Mouse (Mus musculus): ENCODE measurements around the gene Smim13. TPM values are rescaled to one million over a fixed set of nuclear protein-coding genes. Genes with fewer than 3 reads are reported as not detected.
"Not testable (repeated sequence)": the region's sequence is repeated elsewhere in the genome, so short reads cannot be mapped to it uniquely, and the experiment has no call there.

The Smim13 gene
- polyA plus RNA-seq, 1 experiment from 2014 or later: 11.0 TPM

DNA sequence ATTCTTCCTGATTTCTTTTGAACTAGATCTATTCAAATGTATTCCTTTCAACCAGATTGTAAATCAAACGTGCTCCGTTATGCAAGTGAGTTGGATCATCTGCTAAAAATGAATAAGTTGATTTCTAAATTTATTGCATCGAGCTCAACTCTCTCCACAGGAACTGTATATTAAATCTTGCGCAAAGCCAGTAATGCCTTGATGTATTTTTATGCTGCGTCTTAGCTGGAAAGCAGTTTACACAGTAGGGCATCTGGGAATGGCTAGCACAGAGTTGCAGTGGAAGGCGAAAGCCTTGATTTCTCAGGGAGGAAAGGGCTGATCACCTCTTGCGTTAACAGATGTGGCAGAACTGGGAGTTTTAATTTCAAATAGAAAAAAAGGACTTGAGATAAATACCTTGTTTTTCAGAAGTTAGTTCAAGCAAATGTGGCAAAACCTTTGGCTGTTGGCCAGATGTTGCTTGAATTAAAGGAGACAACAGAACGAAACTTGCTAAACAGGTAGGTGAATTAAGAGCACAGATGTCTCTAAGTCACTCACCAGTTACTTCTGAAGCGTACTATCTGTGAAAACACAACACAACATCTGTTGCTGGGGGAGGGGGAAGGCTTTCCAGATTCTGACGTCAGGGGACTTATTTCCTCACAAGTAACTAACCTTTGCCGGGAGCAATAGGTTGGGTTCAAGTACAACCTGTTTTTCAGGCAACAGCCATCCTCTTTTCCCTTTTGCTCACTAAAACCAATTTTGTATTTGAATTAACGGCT is 708 bp upstream of the Smim13 start:
- no peaks in the 10 kb centered on the region for H3K9me3 ChIP-seq (ENCODE audit: control insufficient read depth, low read length)
- peak overlapping the region; percentile 26 for H3K4me2 ChIP-seq (replicated peaks; ENCODE audit: low read depth, low read length)
- no peaks in the 10 kb centered on the region for H3K27me3 ChIP-seq (ENCODE audit: control insufficient read depth, insufficient read depth, low read length)
- no peaks in the 10 kb centered on the region for H3K4me1 ChIP-seq (replicated peaks; ENCODE audit: control insufficient read depth, insufficient read depth, low read length)
- ATAC-seq (ENCODE audit: low FRiP score): peak; percentile 10; the same call in 1 of the 2 replicates
- peak overlapping the region; percentile 1; the same call in 1 of the 2 replicates for H3K9ac ChIP-seq (ENCODE audit: low read depth, low read length)
- DNase-seq (ENCODE audit: low spot score): no peak
- H3K4me3 ChIP-seq (ENCODE audit: low read depth, low read length): peak overlapping the region; percentile 71
- no peaks in the 10 kb centered on the region for H3K36me3 ChIP-seq (ENCODE audit: control insufficient read depth, insufficient read depth, low read length)
- 48% methylated on average over 12 of the region's 12 CpGs for WGBS
- no peak overlapping the region for H3K27ac ChIP-seq (ENCODE audit: low read depth, low read length)

DNA sequence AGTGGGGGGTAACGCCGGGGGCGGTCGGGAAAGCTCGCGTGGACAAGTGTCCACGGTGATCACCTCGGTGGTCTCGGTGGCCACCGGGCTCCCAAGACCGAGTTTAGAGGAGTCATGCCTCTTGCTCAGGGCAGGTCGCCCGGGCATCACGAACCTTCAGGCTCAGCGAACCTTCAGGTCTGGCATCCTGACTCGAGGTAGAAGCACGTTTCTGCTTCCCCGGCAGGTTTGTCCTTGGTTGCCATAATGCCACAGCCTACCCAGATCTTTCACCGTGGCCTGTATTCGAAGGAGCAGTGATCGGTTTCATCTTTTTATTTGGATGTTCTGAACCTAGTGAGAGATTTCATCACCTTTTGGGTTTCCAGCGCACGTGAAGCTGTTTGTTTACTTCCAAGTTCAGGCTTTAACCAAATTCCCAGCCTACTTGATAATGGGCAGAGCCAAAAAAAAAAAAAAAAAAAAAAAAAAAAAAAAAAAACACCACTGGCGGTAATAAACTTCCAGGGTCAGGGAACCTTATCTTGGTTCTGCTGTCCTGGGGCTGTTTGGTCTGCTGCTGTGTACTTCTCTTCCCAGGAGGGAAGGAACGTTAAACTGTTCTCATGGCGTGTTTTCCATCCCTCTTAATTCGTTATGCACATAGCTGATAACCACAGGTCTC is 806 bp downstream of the Smim13 start:
- no peaks in the 10 kb centered on the region for H3K9me3 ChIP-seq (ENCODE audit: control insufficient read depth, low read length)
- H3K27me3 ChIP-seq (ENCODE audit: control insufficient read depth, insufficient read depth, low read length): no peaks in the 10 kb centered on the region
- no peaks in the 10 kb centered on the region for H3K36me3 ChIP-seq (ENCODE audit: control insufficient read depth, insufficient read depth, low read length)
- 3% methylated on average over 27 of the region's 27 CpGs for WGBS
- H3K9ac ChIP-seq (ENCODE audit: low read depth, low read length): peak overlapping the region; percentile 64
- no peak overlapping the region for H3K27ac ChIP-seq (ENCODE audit: low read depth, low read length)
- no peak for ATAC-seq (ENCODE audit: low FRiP score)
- peak; percentile 58 for DNase-seq (ENCODE audit: low spot score)
- H3K4me3 ChIP-seq (ENCODE audit: low read depth, low read length): peak overlapping the region; percentile 71
- H3K4me2 ChIP-seq (replicated peaks; ENCODE audit: low read depth, low read length): peak overlapping the region; percentile 80
- no peaks in the 10 kb centered on the region for H3K4me1 ChIP-seq (replicated peaks; ENCODE audit: control insufficient read depth, insufficient read depth, low read length)

DNA sequence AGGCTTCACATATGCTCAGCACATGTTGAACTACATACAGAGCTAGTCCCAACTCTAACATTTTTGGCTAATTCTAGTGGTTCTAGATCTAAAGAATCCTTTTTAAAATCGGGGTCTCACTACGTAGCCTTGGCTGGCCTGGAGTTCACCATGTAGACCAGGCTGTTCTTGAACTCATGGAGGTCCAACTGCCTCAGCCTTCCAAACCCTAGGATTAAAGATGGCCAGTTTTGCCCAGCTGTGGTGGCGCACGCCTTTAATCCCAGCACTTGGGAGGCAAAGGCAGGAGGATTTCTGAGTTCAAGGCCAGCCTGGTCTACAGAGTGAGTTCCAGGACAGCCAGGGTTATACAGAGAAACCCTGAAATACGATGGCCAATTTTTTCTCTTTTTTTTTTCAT is 1.6 kb downstream of the Smim13 start:
- not testable (repeated sequence) for H3K4me1 ChIP-seq (replicated peaks; ENCODE audit: control insufficient read depth, insufficient read depth, low read length); H3K27ac ChIP-seq (ENCODE audit: low read depth, low read length); ATAC-seq (ENCODE audit: low FRiP score); H3K27me3 ChIP-seq (ENCODE audit: control insufficient read depth, insufficient read depth, low read length); H3K9me3 ChIP-seq (ENCODE audit: control insufficient read depth, low read length); H3K9ac ChIP-seq (ENCODE audit: low read depth, low read length); H3K36me3 ChIP-seq (ENCODE audit: control insufficient read depth, insufficient read depth, low read length); H3K4me3 ChIP-seq (ENCODE audit: low read depth, low read length); DNase-seq (ENCODE audit: low spot score); H3K4me2 ChIP-seq (replicated peaks; ENCODE audit: low read depth, low read length)
- 91% methylated on average over 5 of the region's 5 CpGs for WGBS

DNA sequence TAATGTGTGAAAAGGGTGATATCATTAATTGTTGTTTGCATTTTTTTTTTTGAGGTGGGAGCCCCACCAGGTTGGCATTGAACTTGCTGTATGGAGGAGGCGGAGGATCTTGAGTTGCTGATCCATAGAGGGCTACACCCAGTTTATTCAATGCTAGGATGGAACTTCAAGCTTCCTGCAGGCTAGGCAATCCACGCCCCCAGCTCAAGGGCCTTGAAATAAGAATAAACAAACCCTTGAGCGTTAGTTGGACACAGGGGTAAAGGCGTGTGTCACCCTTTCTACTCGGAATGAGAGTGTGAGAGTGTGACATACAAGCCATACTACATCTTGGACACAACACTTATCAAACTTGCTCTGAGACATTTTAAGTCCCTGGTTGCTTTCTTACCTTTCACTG is 2.0 kb downstream of the Smim13 start:
- ATAC-seq (ENCODE audit: low FRiP score) (no peak), DNase-seq (ENCODE audit: low spot score) (no peak)
- no peak overlapping the region for H3K4me3 ChIP-seq (ENCODE audit: low read depth, low read length)
- H3K4me2 ChIP-seq (replicated peaks; ENCODE audit: low read depth, low read length): no peak overlapping the region
- no peaks in the 10 kb centered on the region for H3K9me3 ChIP-seq (ENCODE audit: control insufficient read depth, low read length)
- no peak overlapping the region for H3K9ac ChIP-seq (ENCODE audit: low read depth, low read length)
- no peaks in the 10 kb centered on the region for H3K36me3 ChIP-seq (ENCODE audit: control insufficient read depth, insufficient read depth, low read length)
- H3K4me1 ChIP-seq (replicated peaks; ENCODE audit: control insufficient read depth, insufficient read depth, low read length): no peaks in the 10 kb centered on the region
- WGBS: 83% methylated on average over 5 of the region's 5 CpGs
- no peaks in the 10 kb centered on the region for H3K27me3 ChIP-seq (ENCODE audit: control insufficient read depth, insufficient read depth, low read length)
- no peak overlapping the region for H3K27ac ChIP-seq (ENCODE audit: low read depth, low read length)

DNA sequence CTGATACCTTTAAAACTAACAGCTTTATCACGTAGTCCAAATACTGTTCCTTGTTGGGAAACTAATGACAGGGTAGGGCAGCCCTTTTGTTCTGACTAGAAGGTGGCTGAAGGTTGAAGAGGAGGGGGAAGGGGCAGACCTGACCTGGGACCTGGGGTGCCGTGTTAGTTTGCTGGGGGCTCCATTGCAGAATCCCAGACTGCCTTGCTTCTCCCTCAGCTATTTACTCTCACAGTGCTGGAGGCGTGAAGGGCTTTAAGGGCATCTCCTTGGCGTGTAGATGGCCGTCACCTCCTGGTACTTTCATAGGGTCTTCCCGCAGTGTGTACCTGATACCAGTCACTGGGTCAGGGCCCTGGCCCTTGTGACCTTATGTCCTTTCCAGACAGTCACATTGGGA is 2.5 kb downstream of the Smim13 start:
- no peak overlapping the region for H3K9ac ChIP-seq (ENCODE audit: low read depth, low read length)
- H3K27ac ChIP-seq (ENCODE audit: low read depth, low read length): no peak overlapping the region
- H3K27me3 ChIP-seq (ENCODE audit: control insufficient read depth, insufficient read depth, low read length): no peaks in the 10 kb centered on the region
- WGBS: 78% methylated on average over 6 of the region's 6 CpGs
- H3K4me2 ChIP-seq (replicated peaks; ENCODE audit: low read depth, low read length): no peak overlapping the region
- H3K4me3 ChIP-seq (ENCODE audit: low read depth, low read length): no peak overlapping the region
- no peak for ATAC-seq (ENCODE audit: low FRiP score)
- DNase-seq (ENCODE audit: low spot score): no peak
- H3K36me3 ChIP-seq (ENCODE audit: control insufficient read depth, insufficient read depth, low read length): no peaks in the 10 kb centered on the region
- no peaks in the 10 kb centered on the region for H3K9me3 ChIP-seq (ENCODE audit: control insufficient read depth, low read length)
- H3K4me1 ChIP-seq (replicated peaks; ENCODE audit: control insufficient read depth, insufficient read depth, low read length): no peaks in the 10 kb centered on the region

DNA sequence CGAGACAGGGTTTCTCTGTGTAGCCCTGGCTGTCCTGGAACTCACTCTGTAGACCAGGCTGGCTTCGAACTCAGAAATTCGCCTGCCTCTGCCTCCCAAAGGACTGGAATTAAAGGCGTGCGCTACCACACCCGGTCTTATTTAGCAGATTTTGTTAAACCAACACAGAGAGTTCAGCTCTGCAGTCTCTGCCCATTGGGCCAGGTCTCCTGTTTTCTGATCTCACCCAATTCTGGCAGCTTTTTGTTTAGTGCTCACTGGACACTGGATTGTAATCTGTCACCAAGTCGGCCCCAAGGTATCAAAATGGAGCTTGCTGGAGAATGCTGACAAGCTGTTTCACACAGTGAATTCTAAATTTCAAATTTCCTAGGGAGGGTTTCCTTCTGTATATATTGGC is 3.1 kb downstream of the Smim13 start:
- Histone ChIP-seq H3K36me3 (ENCODE audit: control insufficient read depth, insufficient read depth, low read length) (no peaks in the 10 kb centered on the region), H3K27ac (ENCODE audit: low read depth, low read length) (no peak overlapping the region), H3K4me3 (ENCODE audit: low read depth, low read length) (no peak overlapping the region), H3K27me3 (ENCODE audit: control insufficient read depth, insufficient read depth, low read length) (no peaks in the 10 kb centered on the region), H3K9me3 (ENCODE audit: control insufficient read depth, low read length) (no peaks in the 10 kb centered on the region), H3K9ac (ENCODE audit: low read depth, low read length) (no peak overlapping the region), H3K4me1 (replicated peaks; ENCODE audit: control insufficient read depth, insufficient read depth, low read length) (no peaks in the 10 kb centered on the region), H3K4me2 (replicated peaks; ENCODE audit: low read depth, low read length) (no peak overlapping the region)
- DNase-seq (ENCODE audit: low spot score): no peak
- 93% methylated on average over 7 of the region's 7 CpGs for WGBS
- no peak for ATAC-seq (ENCODE audit: low FRiP score)

DNA sequence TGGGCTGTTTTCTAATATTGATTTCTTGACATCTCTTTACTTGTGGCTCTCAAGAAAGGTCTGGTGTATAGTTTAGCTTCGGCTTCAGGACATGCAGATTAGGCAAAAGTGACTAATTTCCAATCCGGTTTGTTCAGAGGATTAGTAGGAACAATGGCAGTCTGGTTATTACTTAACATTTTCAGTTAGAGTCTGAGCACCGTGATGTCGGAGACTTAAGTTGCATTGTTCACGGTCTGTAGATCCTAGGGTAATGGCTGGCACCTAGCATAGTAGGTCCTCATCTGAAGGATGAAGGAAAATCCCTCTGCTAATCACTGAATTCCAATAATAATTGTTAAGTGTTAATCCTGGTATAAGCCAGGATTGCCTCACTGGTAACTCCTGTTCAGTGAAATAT is 6.5 kb downstream of the Smim13 start:
- Histone ChIP-seq H3K27ac (ENCODE audit: low read depth, low read length) (no peak overlapping the region), H3K9ac (ENCODE audit: low read depth, low read length) (no peak overlapping the region), H3K4me1 (replicated peaks; ENCODE audit: control insufficient read depth, insufficient read depth, low read length) (no peaks in the 10 kb centered on the region), H3K4me3 (ENCODE audit: low read depth, low read length) (no peak overlapping the region), H3K36me3 (ENCODE audit: control insufficient read depth, insufficient read depth, low read length) (no peaks in the 10 kb centered on the region), H3K27me3 (ENCODE audit: control insufficient read depth, insufficient read depth, low read length) (no peaks in the 10 kb centered on the region), H3K4me2 (replicated peaks; ENCODE audit: low read depth, low read length) (no peak overlapping the region), H3K9me3 (ENCODE audit: control insufficient read depth, low read length) (no peaks in the 10 kb centered on the region)
- WGBS: 91% methylated on average over 5 of the region's 5 CpGs
- ATAC-seq (ENCODE audit: low FRiP score) (no peak), DNase-seq (ENCODE audit: low spot score) (no peak)

DNA sequence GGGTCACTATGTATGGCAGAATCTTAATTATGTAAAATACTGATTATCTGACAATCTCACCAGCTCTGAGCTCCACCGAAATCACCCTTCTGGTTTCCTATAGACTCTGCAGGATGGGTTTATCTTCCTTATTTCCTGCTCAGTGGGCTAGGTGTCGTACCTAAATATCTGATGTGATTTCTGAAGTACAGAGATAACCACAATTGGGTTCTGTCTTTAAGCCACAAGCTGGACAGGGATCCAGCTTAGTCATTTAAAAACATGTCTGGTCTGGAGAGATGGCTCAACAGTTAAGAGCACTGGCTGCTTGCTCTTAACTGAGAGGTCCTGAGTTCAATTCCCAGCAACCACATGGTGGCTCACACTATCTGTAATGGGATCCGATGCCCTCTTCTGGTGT is 7.3 kb downstream of the Smim13 start:
- no peak overlapping the region for H3K4me2 ChIP-seq (replicated peaks; ENCODE audit: low read depth, low read length)
- H3K9me3 ChIP-seq (ENCODE audit: control insufficient read depth, low read length): no peaks in the 10 kb centered on the region
- ATAC-seq (ENCODE audit: low FRiP score) (no peak), DNase-seq (ENCODE audit: low spot score) (no peak)
- no peaks in the 10 kb centered on the region for H3K4me1 ChIP-seq (replicated peaks; ENCODE audit: control insufficient read depth, insufficient read depth, low read length)
- H3K27ac ChIP-seq (ENCODE audit: low read depth, low read length): no peak overlapping the region
- 96% methylated on average over 3 of the region's 3 CpGs for WGBS
- H3K9ac ChIP-seq (ENCODE audit: low read depth, low read length): no peak overlapping the region
- no peaks in the 10 kb centered on the region for H3K36me3 ChIP-seq (ENCODE audit: control insufficient read depth, insufficient read depth, low read length)
- no peak overlapping the region for H3K4me3 ChIP-seq (ENCODE audit: low read depth, low read length)
- no peaks in the 10 kb centered on the region for H3K27me3 ChIP-seq (ENCODE audit: control insufficient read depth, insufficient read depth, low read length)

DNA sequence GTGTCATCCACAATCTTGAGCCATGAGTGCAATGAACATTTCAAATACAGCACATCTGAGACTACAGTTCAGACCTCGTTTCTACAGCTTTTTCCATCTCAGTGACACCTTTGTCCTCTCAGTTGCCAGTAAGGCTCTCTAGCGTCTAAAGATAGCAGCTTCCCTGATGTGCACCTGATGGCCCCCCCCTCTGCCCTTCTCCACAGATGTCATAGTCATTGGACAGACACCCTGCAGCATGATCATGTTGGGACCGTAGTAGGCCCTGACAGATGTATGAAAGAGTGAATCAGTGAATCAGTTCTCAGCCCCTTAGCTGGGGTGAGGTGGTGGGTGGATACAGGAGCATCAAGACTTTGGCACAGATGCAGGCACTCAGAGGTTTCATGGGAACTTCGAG is 8.2 kb downstream of the Smim13 start:
- no peak for DNase-seq (ENCODE audit: low spot score)
- no peak for ATAC-seq (ENCODE audit: low FRiP score)

More for the DNA sequence above, 8.2 kb downstream of the Smim13 start:
- Histone ChIP-seq H3K36me3 (ENCODE audit: control insufficient read depth, insufficient read depth, low read length) (no peaks in the 10 kb centered on the region), H3K4me3 (ENCODE audit: low read depth, low read length) (no peak overlapping the region), H3K4me1 (replicated peaks; ENCODE audit: control insufficient read depth, insufficient read depth, low read length) (no peaks in the 10 kb centered on the region), H3K9me3 (ENCODE audit: control insufficient read depth, low read length) (no peaks in the 10 kb centered on the region), H3K27me3 (ENCODE audit: control insufficient read depth, insufficient read depth, low read length) (no peaks in the 10 kb centered on the region), H3K4me2 (replicated peaks; ENCODE audit: low read depth, low read length) (no peak overlapping the region), H3K27ac (ENCODE audit: low read depth, low read length) (no peak overlapping the region), H3K9ac (ENCODE audit: low read depth, low read length) (no peak overlapping the region)
- WGBS: 92% methylated on average over 4 of the region's 4 CpGs
